Mouse (Mus musculus) liver, embryonic 13.5 days (tissue): Measurements from ENCODE around the gene Aspdh. TPM values are rescaled to one million over a fixed set of nuclear protein-coding genes. Genes with fewer than 3 reads are reported as not detected.

Source experiments
- ATAC-seq: fragments of 200-750 bp; cut with Nextera tagmentation; 2 replicates; pipeline ENCODE4 v1.8.0; 2017; ENCODE audit warnings: low read depth, mild to moderate bottlenecking, moderate number of reproducible peaks, moderate library complexity
- DNase-seq: peaks from one replicate; pipeline ENCODE4 v3.0.0; 2022
- H3K27ac ChIP-seq: fragments of 300-500 bp; sonication (generic); 2 replicates; pipeline ENCODE4 v1.5.1; 2015; ENCODE audit warnings: moderate library complexity, mild to moderate bottlenecking, inconsistent platforms
- H3K27me3 ChIP-seq: fragments of 300-500 bp; sonication (generic); 2 replicates; pipeline ENCODE4 v1.6.1; 2015; ENCODE audit warnings: mild to moderate bottlenecking, inconsistent platforms
- H3K36me3 ChIP-seq: fragments of 300-500 bp; sonication (generic); 2 replicates; pipeline ENCODE4 v1.6.1; 2015; ENCODE audit warnings: mild to moderate bottlenecking, inconsistent platforms
- H3K4me1 ChIP-seq: fragments of 300-500 bp; sonication (generic); replicated peaks from 2 replicates; pipeline ENCODE4 v1.6.1; 2015; ENCODE audit warnings: inconsistent platforms
- H3K4me2 ChIP-seq: fragments of 300-500 bp; sonication (generic); 2 replicates; pipeline ENCODE4 v1.6.1; 2015; ENCODE audit warnings: inconsistent platforms, mild to moderate bottlenecking, moderate library complexity
- H3K4me3 ChIP-seq: fragments of 300-500 bp; sonication (generic); replicated peaks from 2 replicates; pipeline ENCODE4 v1.5.1; 2015; ENCODE audit warnings: mild to moderate bottlenecking, inconsistent platforms
- H3K9ac ChIP-seq: fragments of 300-500 bp; sonication (generic); 2 replicates; pipeline ENCODE4 v1.6.1; 2015; ENCODE audit warnings: mild to moderate bottlenecking, inconsistent platforms
- H3K9me3 ChIP-seq: fragments of 300-500 bp; sonication (generic); replicated peaks from 2 replicates; pipeline ENCODE4 v1.6.1; 2016; ENCODE audit warnings: inconsistent platforms
- WGBS: fragments of 180-500 bp; shearing (Covaris S2); methylation state at CpG from one replicate; pipeline ENCODE4 v1.1.7; 2015; ENCODE audit not compliant: insufficient replicate concordance; 5-methylcytosine and 5-hydroxymethylcytosine counted together
- polyA plus RNA-seq: library from polyadenylated mRNA; unstranded; fragments of >200 nt; fragmentation: Nextera tagmentation; extraction: Ambion mirVana; gene quantifications from 2 replicates; pipeline ENCODE4 v1.2.1, GENCODE M21; 2015

Gene Aspdh
- polyA plus RNA-seq, 1 experiment from 2014 or later: 6.0 TPM

GRCm38 (mm10) chr7:44467811-44468411 lies 2.7 kb downstream of the Aspdh start, which contains the start of gene Josd2:
Gene Josd2, plus strand, starts transcription at chr7:44467980.
- peaks cover 90% of the 10 kb centered on the region for H3K4me1 ChIP-seq
- peak within 1 kb of the TSS; percentile 97 for H3K27ac ChIP-seq
- DNase-seq (peak; percentile 95), ATAC-seq (peak; percentile 86)
- peaks cover 27% of the 10 kb centered on the region for H3K27me3 ChIP-seq
- peaks cover 26% of the 10 kb centered on the region for H3K36me3 ChIP-seq
- H3K4me3 ChIP-seq: peak within 1 kb of the TSS; percentile 88
- peak within 1 kb of the TSS; percentile 92 for H3K4me2 ChIP-seq
- WGBS: under 1% methylated on average over 42 of the region's 42 CpGs
- no peaks in the 10 kb centered on the region for H3K9me3 ChIP-seq
- H3K9ac ChIP-seq: peak within 1 kb of the TSS; percentile 92

DNA sequence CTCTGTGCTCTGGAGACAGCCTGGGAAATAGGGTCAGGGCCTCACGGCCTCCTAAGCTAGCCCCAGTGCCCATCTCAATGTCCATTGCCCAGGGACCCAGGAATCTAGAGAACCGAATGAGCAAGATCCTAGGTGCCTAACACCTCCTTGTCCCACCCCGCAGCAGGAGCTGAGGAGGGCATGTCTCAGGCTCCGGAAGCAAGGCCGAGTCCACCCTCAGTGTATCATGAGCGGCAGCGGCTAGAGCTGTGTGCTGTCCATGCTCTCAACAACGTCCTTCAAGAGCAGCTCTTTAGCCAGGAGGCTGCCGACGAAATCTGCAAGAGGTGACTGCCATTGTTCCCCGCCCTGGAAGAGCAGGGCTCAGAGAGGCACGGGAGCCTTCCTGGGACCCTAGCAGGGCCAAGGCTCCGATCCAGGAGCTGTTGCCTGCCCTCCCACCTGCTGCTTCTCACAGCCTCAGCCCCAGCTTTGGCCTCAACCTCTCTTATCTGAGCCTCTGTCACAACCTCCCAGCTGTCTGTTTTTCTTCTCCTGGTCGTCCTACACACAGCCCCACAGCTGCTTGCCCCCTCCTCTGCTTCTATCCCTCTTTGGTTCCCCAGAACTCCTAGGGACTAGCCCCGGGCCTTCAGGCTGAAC lies 3.6 kb downstream of the Aspdh start:
- peak overlapping the region; percentile 88 for H3K4me3 ChIP-seq
- H3K4me2 ChIP-seq: peak overlapping the region; percentile 92
- H3K27me3 ChIP-seq: peaks cover 24% of the 10 kb centered on the region
- peaks cover 94% of the 10 kb centered on the region for H3K4me1 ChIP-seq
- WGBS: 52% methylated on average over 15 of the region's 15 CpGs
- peaks cover 26% of the 10 kb centered on the region for H3K36me3 ChIP-seq
- DNase-seq (peak; percentile 66), ATAC-seq (peak; percentile 27)
- peak overlapping the region; percentile 97 for H3K27ac ChIP-seq
- H3K9me3 ChIP-seq: no peaks in the 10 kb centered on the region
- H3K9ac ChIP-seq: peak overlapping the region; percentile 92

GRCm38 (mm10) chr7:44469677-44470675 lies 4.8 kb downstream of the Aspdh start:
- Histone ChIP-seq H3K4me2 (peak overlapping the region; percentile 92), H3K27ac (peak overlapping the region; percentile 97), H3K4me1 (peaks cover 91% of the 10 kb centered on the region), H3K36me3 (peaks cover 26% of the 10 kb centered on the region), H3K27me3 (peaks cover 24% of the 10 kb centered on the region), H3K9ac (peak overlapping the region; percentile 92), H3K9me3 (no peaks in the 10 kb centered on the region), H3K4me3 (peak overlapping the region; percentile 88)
- WGBS: 59% methylated on average over 16 of the region's 16 CpGs
- DNase-seq (peak; percentile 83), ATAC-seq (peak; percentile 69)

- peak overlapping the region; percentile 92 for H3K4me2 ChIP-seq
- DNase-seq: peak; percentile 62
- WGBS: 76% methylated on average over 16 of the region's 16 CpGs
- H3K27me3 ChIP-seq: peaks cover 30% of the 10 kb centered on the region
- peak overlapping the region; percentile 97 for H3K27ac ChIP-seq
- peak overlapping the region; percentile 88 for H3K4me3 ChIP-seq
- H3K4me1 ChIP-seq: peaks cover 87% of the 10 kb centered on the region
- no peak for ATAC-seq
- H3K9ac ChIP-seq: peak overlapping the region; percentile 92
- H3K36me3 ChIP-seq: peaks cover 26% of the 10 kb centered on the region
- H3K9me3 ChIP-seq: no peaks in the 10 kb centered on the region
These were observed 5.8 kb downstream of the Aspdh start for GRCm38 (mm10) chr7:44470696-44471612.

- Histone ChIP-seq H3K9ac (peak overlapping the region; percentile 92; the same call in 1 of the 2 replicates), H3K9me3 (no peaks in the 10 kb centered on the region), H3K4me1 (peaks cover 76% of the 10 kb centered on the region), H3K27me3 (peaks cover 41% of the 10 kb centered on the region), H3K27ac (peak overlapping the region; percentile 97), H3K4me2 (no peak overlapping the region), H3K36me3 (peaks cover 26% of the 10 kb centered on the region), H3K4me3 (no peak overlapping the region)
- DNase-seq: no peak
- ATAC-seq: no peak
- WGBS: 49% methylated on average over 6 of the region's 6 CpGs
These were observed 6.8 kb downstream of the Aspdh start for GRCm38 (mm10) chr7:44471880-44472557.

- no peak overlapping the region for H3K4me2 ChIP-seq
- H3K9me3 ChIP-seq: no peaks in the 10 kb centered on the region
- no peak for DNase-seq
- no peak overlapping the region for H3K4me3 ChIP-seq
- peak overlapping the region; percentile 65; the same call in 1 of the 2 replicates for H3K9ac ChIP-seq
- H3K4me1 ChIP-seq: peaks cover 71% of the 10 kb centered on the region
- 43% methylated on average over 1 of the region's 1 CpGs for WGBS
- H3K36me3 ChIP-seq: peaks cover 26% of the 10 kb centered on the region
- ATAC-seq: no peak
- peak overlapping the region; percentile 97; the same call in 1 of the 2 replicates for H3K27ac ChIP-seq
- peaks cover 46% of the 10 kb centered on the region for H3K27me3 ChIP-seq
These were observed 7.3 kb downstream of the Aspdh start for GRCm38 (mm10) chr7:44472558-44472885.

GRCm38 (mm10) chr7:44472961-44473646 lies 7.9 kb downstream of the Aspdh start:
- ATAC-seq: no peak

DNA sequence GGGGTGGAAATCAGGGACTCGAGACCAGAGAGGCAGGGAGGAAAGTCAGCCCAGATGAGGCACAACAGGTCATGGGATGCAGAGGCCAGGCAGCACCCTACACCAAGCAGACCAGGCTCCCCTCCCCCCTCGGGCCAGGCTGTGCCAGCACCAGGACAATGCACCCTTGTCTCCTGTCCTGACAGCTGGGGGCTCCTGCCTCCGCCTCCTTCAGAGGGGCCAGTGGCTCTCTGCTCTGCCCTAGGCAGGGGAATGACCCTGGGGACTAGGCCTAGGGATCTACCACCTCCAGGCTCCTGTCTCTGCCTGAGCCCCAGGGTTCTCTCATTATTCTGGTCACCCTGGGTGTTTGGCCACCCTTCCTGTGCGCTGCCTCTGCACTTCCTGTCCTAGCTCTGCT lies 9.2 kb downstream of the Aspdh start:
- no peak for ATAC-seq

More at GRCm38 (mm10) chr7:44472961-44473646, 7.9 kb downstream of the Aspdh start:
- peaks cover 52% of the 10 kb centered on the region for H3K27me3 ChIP-seq
- H3K27ac ChIP-seq: peak overlapping the region; percentile 68
- 0 out of 2 replicates have a peak overlapping the region, but pooled peaks have one; percentile 23 for H3K4me2 ChIP-seq
- peaks cover 70% of the 10 kb centered on the region for H3K4me1 ChIP-seq
- DNase-seq: no peak
- WGBS: 36% methylated on average over 9 of the region's 9 CpGs
- H3K9ac ChIP-seq: peak overlapping the region; percentile 65
- no peaks in the 10 kb centered on the region for H3K9me3 ChIP-seq
- no peak overlapping the region for H3K4me3 ChIP-seq
- H3K36me3 ChIP-seq: peaks cover 26% of the 10 kb centered on the region

GRCm38 (mm10) chr7:44475046-44475614 lies 9.9 kb downstream of the Aspdh start:
- WGBS: 25% methylated on average over 5 of the region's 5 CpGs
- Histone ChIP-seq H3K4me1 (peaks cover 69% of the 10 kb centered on the region), H3K27ac (no peak overlapping the region), H3K4me2 (no peak overlapping the region), H3K27me3 (peaks cover 72% of the 10 kb centered on the region), H3K9me3 (no peaks in the 10 kb centered on the region), H3K4me3 (no peak overlapping the region), H3K9ac (no peak overlapping the region; the same call in none of the 2 replicates), H3K36me3 (peaks cover 16% of the 10 kb centered on the region)
- ATAC-seq (no peak), DNase-seq (no peak)

More for the DNA sequence above, 9.2 kb downstream of the Aspdh start:
- H3K27me3 ChIP-seq: peaks cover 65% of the 10 kb centered on the region
- H3K4me2 ChIP-seq: no peak overlapping the region
- no peak overlapping the region for H3K4me3 ChIP-seq
- 26% methylated on average over 4 of the region's 4 CpGs for WGBS
- H3K4me1 ChIP-seq: peaks cover 70% of the 10 kb centered on the region
- no peaks in the 10 kb centered on the region for H3K9me3 ChIP-seq
- peak overlapping the region; percentile 14 for H3K9ac ChIP-seq
- no peak for DNase-seq
- peaks cover 22% of the 10 kb centered on the region for H3K36me3 ChIP-seq
- no peak overlapping the region for H3K27ac ChIP-seq
